Mouse (Mus musculus): ENCODE results near the gene Apoa4.

Gene Apoa4

DNA sequence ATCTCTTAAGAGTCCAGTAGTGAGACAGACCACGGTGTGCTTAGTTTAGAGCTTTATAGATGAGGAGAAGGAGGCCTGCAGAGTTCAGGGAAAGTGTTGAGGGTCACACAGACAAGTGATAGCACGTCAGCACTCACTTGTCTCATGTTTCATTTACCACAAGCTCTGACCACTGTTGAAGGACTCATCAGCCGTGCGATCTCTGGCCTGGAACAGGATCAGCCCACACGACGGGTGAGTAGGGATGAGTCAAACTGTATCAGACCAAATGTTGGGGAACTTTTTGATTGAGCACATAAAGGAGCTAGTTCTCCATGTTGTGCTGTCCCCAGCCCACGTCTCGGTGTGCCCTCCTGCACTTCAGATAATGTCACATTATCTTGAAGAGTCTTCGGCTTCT, 34.0 kb downstream of the Apoa4 start:
- no peak for DNase-seq

GRCm38 (mm10) chr9:46282631-46283436, 42.3 kb downstream of the Apoa4 start, which contains the start of gene Bud13:
Gene Bud13, plus strand, starts transcription at chr9:46283008.
- peak; percentile 91 for DNase-seq
